Mouse (Mus musculus): ENCODE measurements around the gene Zfp189. TPM values are rescaled to one million over a fixed set of nuclear protein-coding genes. Genes with fewer than 3 reads are reported as not detected.

The Zfp189 gene
- polyA plus RNA-seq, 2 experiments = 5.8 to 10.4 TPM

GRCm38 (mm10) chr4:49536671-49537070 is 15.7 kb downstream of the Zfp189 start:
- H3K4me3 ChIP-seq (replicated peaks; ENCODE audit: low read length) = no peak overlapping the region
- no peak overlapping the region for H3K9ac ChIP-seq (ENCODE audit: low read depth, low read length, severe bottlenecking)
- H3K27ac ChIP-seq (replicated peaks; ENCODE audit: low read depth, low read length) = no peak overlapping the region
- no peak overlapping the region for H3K4me2 ChIP-seq (replicated peaks; ENCODE audit: low read depth, low read length, severe bottlenecking)
- TF ChIP-seq POLR2A (IDR thresholded peaks at IDR 0.05; ENCODE audit: borderline replicate concordance, extremely low read depth, insufficient read depth, insufficient read length) = no peak
- no peak for DNase-seq (ENCODE audit: low spot score)
- H3K9me3 ChIP-seq (ENCODE audit: control insufficient read depth, low read length) = no peaks in the 10 kb centered on the region
- H3K4me1 ChIP-seq (ENCODE audit: control insufficient read depth, insufficient read depth, low read length) = no peaks in the 10 kb centered on the region
- ATAC-seq (ENCODE audit: low FRiP score, low read depth) = no peak
- no peaks in the 10 kb centered on the region for H3K27me3 ChIP-seq (ENCODE audit: control insufficient read depth, insufficient read depth, low read length)
- H3K36me3 ChIP-seq (ENCODE audit: control insufficient read depth, insufficient read depth, low read length) = no peaks in the 10 kb centered on the region
- 79% methylated on average over 4 of the region's 4 CpGs for WGBS

DNA sequence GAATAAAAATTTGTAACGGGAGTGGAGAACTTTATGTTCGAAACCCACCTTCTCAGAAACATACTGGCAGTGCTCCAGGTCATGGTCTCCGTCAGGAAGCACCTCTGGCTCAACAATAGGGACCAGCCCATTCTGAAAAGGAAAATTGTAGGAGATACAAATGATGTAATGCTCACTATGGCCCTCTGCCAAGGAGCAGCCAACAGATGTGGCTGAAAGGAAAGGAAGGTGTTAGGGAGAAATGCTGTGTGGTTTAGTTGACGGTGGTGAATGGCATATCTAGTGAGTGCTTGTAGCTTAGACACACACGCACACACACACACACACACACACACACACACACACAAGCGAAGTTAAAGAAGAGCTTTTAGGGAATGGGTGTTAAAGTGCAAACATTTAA is 18.7 kb downstream of the Zfp189 start:
- H3K27me3 ChIP-seq (ENCODE audit: control insufficient read depth, insufficient read depth, low read length) = no peaks in the 10 kb centered on the region
- H3K4me1 ChIP-seq (ENCODE audit: control insufficient read depth, insufficient read depth, low read length) = no peaks in the 10 kb centered on the region
- 52% methylated on average over 6 of the region's 6 CpGs for WGBS
- no peaks in the 10 kb centered on the region for H3K9me3 ChIP-seq (ENCODE audit: control insufficient read depth, low read length)
- TF ChIP-seq POLR2A (IDR thresholded peaks at IDR 0.05; ENCODE audit: borderline replicate concordance, extremely low read depth, insufficient read depth, insufficient read length) = no peak
- no peak overlapping the region for H3K9ac ChIP-seq (ENCODE audit: low read depth, low read length, severe bottlenecking)
- peak; percentile 36 for DNase-seq (ENCODE audit: low spot score)
- no peak overlapping the region for H3K4me2 ChIP-seq (replicated peaks; ENCODE audit: low read depth, low read length, severe bottlenecking)
- H3K36me3 ChIP-seq (ENCODE audit: control insufficient read depth, insufficient read depth, low read length) = no peaks in the 10 kb centered on the region
- no peak for ATAC-seq (ENCODE audit: low FRiP score, low read depth)
- H3K4me3 ChIP-seq (replicated peaks; ENCODE audit: low read length) = no peak overlapping the region
- no peak overlapping the region for H3K27ac ChIP-seq (replicated peaks; ENCODE audit: low read depth, low read length)

- no peaks in the 10 kb centered on the region for H3K27me3 ChIP-seq (ENCODE audit: control insufficient read depth, insufficient read depth, low read length)
- no peaks in the 10 kb centered on the region for H3K36me3 ChIP-seq (ENCODE audit: control insufficient read depth, insufficient read depth, low read length)
- H3K27ac ChIP-seq (replicated peaks; ENCODE audit: low read depth, low read length) = no peak overlapping the region
- no peak overlapping the region for H3K4me2 ChIP-seq (replicated peaks; ENCODE audit: low read depth, low read length, severe bottlenecking)
- H3K4me1 ChIP-seq (ENCODE audit: control insufficient read depth, insufficient read depth, low read length) = no peaks in the 10 kb centered on the region
- DNase-seq (ENCODE audit: low spot score) = no peak
- no peak overlapping the region for H3K9ac ChIP-seq (ENCODE audit: low read depth, low read length, severe bottlenecking)
- no peak for ATAC-seq (ENCODE audit: low FRiP score, low read depth)
- no peaks in the 10 kb centered on the region for H3K9me3 ChIP-seq (ENCODE audit: control insufficient read depth, low read length)
- H3K4me3 ChIP-seq (replicated peaks; ENCODE audit: low read length) = no peak overlapping the region
- no peak for TF ChIP-seq POLR2A (IDR thresholded peaks at IDR 0.05; ENCODE audit: borderline replicate concordance, extremely low read depth, insufficient read depth, insufficient read length)
- 65% methylated on average over 3 of the region's 3 CpGs for WGBS
These were observed 20.0 kb downstream of the Zfp189 start for GRCm38 (mm10) chr4:49540966-49541365.

DNA sequence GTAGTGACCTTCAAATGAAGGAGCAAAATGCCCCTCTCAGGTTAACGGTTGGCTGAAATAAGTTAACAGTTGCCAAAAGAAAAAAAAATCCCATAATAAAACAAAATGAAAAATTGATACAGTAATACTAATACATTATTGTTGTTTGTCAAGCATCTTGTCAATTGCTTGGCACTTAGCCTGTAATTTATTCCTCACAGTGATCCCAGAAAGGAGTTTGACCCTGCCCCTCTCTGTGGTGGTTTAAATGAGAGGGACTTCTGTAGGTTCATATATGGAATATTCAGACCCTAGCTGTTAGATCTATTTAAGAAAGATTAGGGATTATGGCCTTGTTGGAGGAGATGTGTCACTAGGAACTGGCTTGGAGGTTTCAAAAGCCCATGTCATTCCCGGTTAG is 25.1 kb downstream of the Zfp189 start:
- no peak overlapping the region for H3K4me2 ChIP-seq (replicated peaks; ENCODE audit: low read depth, low read length, severe bottlenecking)
- ATAC-seq (ENCODE audit: low FRiP score, low read depth) (no peak), DNase-seq (ENCODE audit: low spot score) (no peak)
- H3K9me3 ChIP-seq (ENCODE audit: control insufficient read depth, low read length) = no peaks in the 10 kb centered on the region
- 89% methylated on average over 2 of the region's 2 CpGs for WGBS
- TF ChIP-seq POLR2A (IDR thresholded peaks at IDR 0.05; ENCODE audit: borderline replicate concordance, extremely low read depth, insufficient read depth, insufficient read length) = no peak
- H3K27me3 ChIP-seq (ENCODE audit: control insufficient read depth, insufficient read depth, low read length) = no peaks in the 10 kb centered on the region
- H3K27ac ChIP-seq (replicated peaks; ENCODE audit: low read depth, low read length) = no peak overlapping the region
- no peak overlapping the region for H3K4me3 ChIP-seq (replicated peaks; ENCODE audit: low read length)
- no peak overlapping the region for H3K9ac ChIP-seq (ENCODE audit: low read depth, low read length, severe bottlenecking)
- H3K4me1 ChIP-seq (ENCODE audit: control insufficient read depth, insufficient read depth, low read length) = no peaks in the 10 kb centered on the region
- H3K36me3 ChIP-seq (ENCODE audit: control insufficient read depth, insufficient read depth, low read length) = no peaks in the 10 kb centered on the region

DNA sequence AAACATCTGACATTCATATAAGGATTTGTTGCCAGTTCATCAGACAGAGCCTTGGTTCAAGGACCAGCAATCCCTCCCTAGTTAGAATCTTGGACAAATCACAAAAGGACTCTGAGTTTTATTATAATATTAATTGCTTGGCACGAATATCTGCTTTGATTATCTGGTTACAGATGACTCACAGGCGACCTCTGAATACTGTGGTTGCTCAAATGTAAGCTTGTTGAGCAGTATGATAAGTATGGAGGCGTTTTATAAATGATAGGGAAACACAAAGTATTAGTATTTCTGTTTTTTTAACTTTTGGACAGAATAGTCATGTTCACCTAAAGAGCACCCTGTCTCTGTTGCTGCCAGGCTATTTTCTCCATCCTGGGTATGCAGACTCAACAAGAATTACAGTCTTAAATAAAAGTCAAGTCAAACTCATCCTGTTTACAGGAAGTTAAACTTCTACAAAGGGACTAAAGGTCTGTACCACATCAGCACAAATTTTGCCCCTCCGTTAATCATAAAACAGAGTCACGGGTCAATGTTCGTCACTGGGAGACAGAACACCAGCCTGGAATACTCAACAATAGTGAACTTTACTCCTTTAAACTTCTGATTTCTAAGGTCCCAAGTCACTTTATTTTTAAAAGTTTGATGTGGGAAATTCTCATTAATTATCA is 26.0 kb downstream of the Zfp189 start:
- H3K4me2 ChIP-seq (replicated peaks; ENCODE audit: low read depth, low read length, severe bottlenecking) = no peak overlapping the region
- ATAC-seq (ENCODE audit: low FRiP score, low read depth) = no peak
- no peak overlapping the region for H3K9ac ChIP-seq (ENCODE audit: low read depth, low read length, severe bottlenecking)
- WGBS = 70% methylated on average over 6 of the region's 6 CpGs
- H3K27me3 ChIP-seq (ENCODE audit: control insufficient read depth, insufficient read depth, low read length) = no peaks in the 10 kb centered on the region
- no peak for TF ChIP-seq POLR2A (IDR thresholded peaks at IDR 0.05; ENCODE audit: borderline replicate concordance, extremely low read depth, insufficient read depth, insufficient read length)
- no peak overlapping the region for H3K27ac ChIP-seq (replicated peaks; ENCODE audit: low read depth, low read length)
- no peaks in the 10 kb centered on the region for H3K4me1 ChIP-seq (ENCODE audit: control insufficient read depth, insufficient read depth, low read length)
- H3K36me3 ChIP-seq (ENCODE audit: control insufficient read depth, insufficient read depth, low read length) = no peaks in the 10 kb centered on the region
- no peak for DNase-seq (ENCODE audit: low spot score)
- no peak overlapping the region for H3K4me3 ChIP-seq (replicated peaks; ENCODE audit: low read length)
- no peaks in the 10 kb centered on the region for H3K9me3 ChIP-seq (ENCODE audit: control insufficient read depth, low read length)
